Mouse (Mus musculus) embryonic facial prominence, embryonic 15.5 days (tissue): ENCODE results near the gene S1pr4. TPM values are rescaled to one million over a fixed set of nuclear protein-coding genes. Genes with fewer than 3 reads are reported as not detected.

Experiments used
- ATAC-seq: fragments of 200-750 bp; cut with Nextera tagmentation; 2 replicates; pipeline ENCODE4 v1.8.0; 2017; ENCODE audit warnings: low read depth, moderate TSS enrichment; ENCODE audit not compliant: insufficient number of reproducible peaks, low FRiP score, low TSS enrichment
- H3K27ac ChIP-seq: fragments of 300-500 bp; sonication (generic); replicated peaks from 2 replicates; pipeline ENCODE4 v1.5.1; 2015; ENCODE audit warnings: mild to moderate bottlenecking, inconsistent platforms
- H3K27me3 ChIP-seq: fragments of 300-500 bp; sonication (generic); 2 replicates; pipeline ENCODE4 v1.6.1; 2015; ENCODE audit warnings: inconsistent platforms
- H3K36me3 ChIP-seq: fragments of 300-500 bp; sonication (generic); 2 replicates; pipeline ENCODE4 v1.6.1; 2015; ENCODE audit warnings: mild to moderate bottlenecking, inconsistent platforms
- H3K4me1 ChIP-seq: fragments of 300-500 bp; sonication (generic); 2 replicates; pipeline ENCODE4 v1.6.1; 2015; ENCODE audit warnings: inconsistent platforms
- H3K4me2 ChIP-seq: fragments of 300-500 bp; sonication (generic); replicated peaks from 2 replicates; pipeline ENCODE4 v1.6.1; 2015; ENCODE audit warnings: mild to moderate bottlenecking, inconsistent platforms
- H3K4me3 ChIP-seq: fragments of 300-500 bp; sonication (generic); replicated peaks from 2 replicates; pipeline ENCODE4 v1.5.1; 2015; ENCODE audit warnings: mild to moderate bottlenecking, inconsistent platforms
- H3K9ac ChIP-seq: fragments of 300-500 bp; sonication (generic); 2 replicates; pipeline ENCODE4 v1.6.1; 2015; ENCODE audit warnings: inconsistent platforms
- H3K9me3 ChIP-seq: fragments of 300-500 bp; sonication (generic); replicated peaks from 2 replicates; pipeline ENCODE4 v1.6.1; 2016; ENCODE audit warnings: inconsistent platforms
- WGBS: fragments of 180-500 bp; shearing (Covaris S2); methylation state at CpG from one replicate; pipeline ENCODE4 v1.1.7; 2015; 5-methylcytosine and 5-hydroxymethylcytosine counted together
- polyA plus RNA-seq: library from polyadenylated mRNA; unstranded; fragments of >200 nt; fragmentation: Nextera tagmentation; extraction: Ambion mirVana; gene quantifications from 2 replicates; pipeline ENCODE4 v1.2.1, GENCODE M21; 2015

The S1pr4 gene
- polyA plus RNA-seq, 1 experiment from 2014 or later = 1.1 TPM

GRCm38 (mm10) chr10:81474461-81474860, 25.5 kb downstream of the S1pr4 start:
- 77% methylated on average over 10 of the region's 10 CpGs for WGBS
- Histone ChIP-seq H3K27ac (no peak overlapping the region), H3K9me3 (no peaks in the 10 kb centered on the region), H3K4me2 (no peak overlapping the region), H3K4me3 (no peak overlapping the region), H3K27me3 (peaks cover 70% of the 10 kb centered on the region), H3K36me3 (no peaks in the 10 kb centered on the region), H3K4me1 (peaks cover 11% of the 10 kb centered on the region; the same call in 1 of the 2 replicates), H3K9ac (no peak overlapping the region)
- no peak for ATAC-seq

GRCm38 (mm10) chr10:81473003-81473451, 26.9 kb downstream of the S1pr4 start:
- H3K4me3 ChIP-seq = no peak overlapping the region
- H3K4me2 ChIP-seq = peak overlapping the region; percentile 8; the same call in 1 of the 2 replicates
- no peaks in the 10 kb centered on the region for H3K9me3 ChIP-seq
- H3K27ac ChIP-seq = no peak overlapping the region
- no peaks in the 10 kb centered on the region for H3K36me3 ChIP-seq
- no peak for ATAC-seq
- H3K27me3 ChIP-seq = peaks cover 73% of the 10 kb centered on the region
- H3K4me1 ChIP-seq = peaks cover 11% of the 10 kb centered on the region; the same call in 1 of the 2 replicates
- no peak overlapping the region for H3K9ac ChIP-seq
- 2% methylated on average over 22 of the region's 22 CpGs for WGBS

- no peak overlapping the region; the same call in 1 of the 2 replicates for H3K4me2 ChIP-seq
- no peaks in the 10 kb centered on the region for H3K36me3 ChIP-seq
- peaks cover 71% of the 10 kb centered on the region for H3K27me3 ChIP-seq
- no peaks in the 10 kb centered on the region for H3K9me3 ChIP-seq
- peaks cover 8% of the 10 kb centered on the region; the same call in 1 of the 2 replicates for H3K4me1 ChIP-seq
- H3K27ac ChIP-seq = no peak overlapping the region
- H3K4me3 ChIP-seq = no peak overlapping the region
- WGBS = 3% methylated on average over 18 of the region's 18 CpGs
- ATAC-seq = no peak
- no peak overlapping the region for H3K9ac ChIP-seq
Observed at GRCm38 (mm10) chr10:81472403-81473002, 27.4 kb downstream of the S1pr4 start.

GRCm38 (mm10) chr10:81470454-81470853, 29.5 kb downstream of the S1pr4 start:
- WGBS = 53% methylated on average over 18 of the region's 18 CpGs

GRCm38 (mm10) chr10:81469253-81469652, 30.7 kb downstream of the S1pr4 start:
- 75% methylated on average over 5 of the region's 5 CpGs for WGBS
- H3K9ac ChIP-seq = no peak overlapping the region
- no peak overlapping the region for H3K27ac ChIP-seq
- H3K4me2 ChIP-seq = no peak overlapping the region
- H3K9me3 ChIP-seq = no peaks in the 10 kb centered on the region
- H3K4me1 ChIP-seq = peaks cover 11% of the 10 kb centered on the region
- H3K36me3 ChIP-seq = no peaks in the 10 kb centered on the region
- no peak overlapping the region for H3K4me3 ChIP-seq
- H3K27me3 ChIP-seq = peaks cover 63% of the 10 kb centered on the region
- no peak for ATAC-seq

More at GRCm38 (mm10) chr10:81470454-81470853, 29.5 kb downstream of the S1pr4 start:
- no peak overlapping the region for H3K27ac ChIP-seq
- no peak overlapping the region for H3K9ac ChIP-seq
- H3K4me1 ChIP-seq = peaks cover 5% of the 10 kb centered on the region; the same call in 1 of the 2 replicates
- ATAC-seq = 0 out of 2 replicates have a peak, but pooled peaks have one; percentile 7
- H3K36me3 ChIP-seq = no peaks in the 10 kb centered on the region
- no peaks in the 10 kb centered on the region for H3K9me3 ChIP-seq
- no peak overlapping the region for H3K4me3 ChIP-seq
- H3K27me3 ChIP-seq = peaks cover 62% of the 10 kb centered on the region
- H3K4me2 ChIP-seq = no peak overlapping the region

- H3K27me3 ChIP-seq = peaks cover 63% of the 10 kb centered on the region
- H3K9me3 ChIP-seq = no peaks in the 10 kb centered on the region
- H3K4me3 ChIP-seq = no peak overlapping the region
- H3K27ac ChIP-seq = no peak overlapping the region
- no peak overlapping the region for H3K4me2 ChIP-seq
- no peak for ATAC-seq
- H3K4me1 ChIP-seq = peaks cover 10% of the 10 kb centered on the region
- H3K36me3 ChIP-seq = no peaks in the 10 kb centered on the region
- 80% methylated on average over 16 of the region's 16 CpGs for WGBS
- no peak overlapping the region for H3K9ac ChIP-seq
Observed at GRCm38 (mm10) chr10:81467670-81468235, 32.2 kb downstream of the S1pr4 start.

GRCm38 (mm10) chr10:81466881-81467280, 33.1 kb downstream of the S1pr4 start:
- 65% methylated on average over 14 of the region's 14 CpGs for WGBS
- H3K27me3 ChIP-seq = peaks cover 63% of the 10 kb centered on the region
- H3K9me3 ChIP-seq = no peaks in the 10 kb centered on the region
- no peak overlapping the region for H3K27ac ChIP-seq
- ATAC-seq = no peak
- H3K36me3 ChIP-seq = no peaks in the 10 kb centered on the region
- H3K4me1 ChIP-seq = peaks cover 18% of the 10 kb centered on the region
- H3K9ac ChIP-seq = no peak overlapping the region
- H3K4me2 ChIP-seq = no peak overlapping the region
- H3K4me3 ChIP-seq = no peak overlapping the region

GRCm38 (mm10) chr10:81466066-81466465, 33.9 kb downstream of the S1pr4 start:
- Histone ChIP-seq H3K27me3 (peaks cover 67% of the 10 kb centered on the region), H3K9ac (no peak overlapping the region), H3K4me3 (no peak overlapping the region), H3K36me3 (no peaks in the 10 kb centered on the region), H3K27ac (no peak overlapping the region), H3K9me3 (no peaks in the 10 kb centered on the region), H3K4me2 (no peak overlapping the region), H3K4me1 (peaks cover 19% of the 10 kb centered on the region)
- no peak for ATAC-seq
- WGBS = 83% methylated on average over 2 of the region's 2 CpGs

GRCm38 (mm10) chr10:81465265-81465645, 34.7 kb downstream of the S1pr4 start:
- H3K4me2 ChIP-seq = 0 out of 2 replicates have a peak overlapping the region, but pooled peaks have one; percentile 51
- H3K4me1 ChIP-seq = peaks cover 19% of the 10 kb centered on the region
- no peak for ATAC-seq
- 2% methylated on average over 5 of the region's 5 CpGs for whole genome bisulfite sequencing
- H3K4me3 ChIP-seq = no peak overlapping the region
- no peaks in the 10 kb centered on the region for H3K9me3 ChIP-seq
- H3K36me3 ChIP-seq = no peaks in the 10 kb centered on the region
- H3K27ac ChIP-seq = no peak overlapping the region
- peaks cover 68% of the 10 kb centered on the region for H3K27me3 ChIP-seq
- no peak overlapping the region for H3K9ac ChIP-seq

- WGBS = 2% methylated on average over 33 of the region's 33 CpGs
- H3K4me2 ChIP-seq = peak overlapping the region; percentile 51
- peak; percentile 76 for ATAC-seq
- peak overlapping the region; percentile 33 for H3K4me3 ChIP-seq
- peaks cover 19% of the 10 kb centered on the region for H3K4me1 ChIP-seq
- no peaks in the 10 kb centered on the region for H3K9me3 ChIP-seq
- H3K36me3 ChIP-seq = no peaks in the 10 kb centered on the region
- H3K9ac ChIP-seq = no peak overlapping the region
- no peak overlapping the region for H3K27ac ChIP-seq
- H3K27me3 ChIP-seq = peaks cover 74% of the 10 kb centered on the region
Observed at GRCm38 (mm10) chr10:81464405-81465264, 35.3 kb downstream of the S1pr4 start.

- H3K27ac ChIP-seq = no peak overlapping the region
- H3K36me3 ChIP-seq = no peaks in the 10 kb centered on the region
- WGBS = 57% methylated on average over 4 of the region's 4 CpGs
- no peaks in the 10 kb centered on the region for H3K9me3 ChIP-seq
- no peak overlapping the region for H3K4me3 ChIP-seq
- peaks cover 19% of the 10 kb centered on the region for H3K4me1 ChIP-seq
- peaks cover 85% of the 10 kb centered on the region for H3K27me3 ChIP-seq
- no peak overlapping the region for H3K4me2 ChIP-seq
- no peak for ATAC-seq
- no peak overlapping the region for H3K9ac ChIP-seq
Observed at GRCm38 (mm10) chr10:81463531-81463930, 36.4 kb downstream of the S1pr4 start.
